33 mouse cellular contexts compared by ENCODE assay signal in genomic region chr8:110821960-110822359, GRCm38 (mm10). TPM values are rescaled to one million over a fixed set of nuclear protein-coding genes. Genes with fewer than 3 reads are reported as not detected.
"Had no signal": no experiment of that assay in that cellular context is flagged by ENCODE, and none has a peak within 500 bp of the region (broad histone marks: within the 10 kb centered on the region; RNA-seq: fewer than 3 reads in every experiment).

No protein-coding gene starts in this region.

- H3K4me3 ChIP-seq: left cerebral cortex, adult 2 months; limb, embryonic 10.5 days; limb, embryonic 12.5 days; limb, embryonic 13.5 days; limb, embryonic 15.5 days; liver, embryonic 12.5 days; liver, embryonic 13.5 days; liver, embryonic 15.5 days; lung, embryonic 15.5 days; megakaryocyte, embryonic 14.5 days; midbrain, embryonic 10.5 days; midbrain, embryonic 12.5 days; midbrain, embryonic 13.5 days; midbrain, embryonic 15.5 days; myocyte had no signal

- H3K4me1 ChIP-seq: limb, embryonic 10.5 days; limb, embryonic 12.5 days; limb, embryonic 13.5 days; limb, embryonic 15.5 days; liver, embryonic 12.5 days; liver, embryonic 13.5 days; liver, embryonic 15.5 days; lung, embryonic 15.5 days; midbrain, embryonic 10.5 days; midbrain, embryonic 12.5 days; midbrain, embryonic 13.5 days; midbrain, embryonic 15.5 days had no signal

- H3K27me3 ChIP-seq: limb, embryonic 12.5 days; limb, embryonic 13.5 days; limb, embryonic 15.5 days; liver, embryonic 12.5 days; liver, embryonic 13.5 days; liver, embryonic 15.5 days; lung, embryonic 15.5 days; megakaryocyte, embryonic 14.5 days; midbrain, embryonic 12.5 days; midbrain, embryonic 13.5 days; midbrain, embryonic 15.5 days had no signal

- H3K27ac ChIP-seq: left cerebral cortex, adult 2 months; limb, embryonic 10.5 days; limb, embryonic 12.5 days; limb, embryonic 13.5 days; limb, embryonic 15.5 days; liver, embryonic 12.5 days; liver, embryonic 13.5 days; liver, embryonic 14.5 days; liver, embryonic 15.5 days; lung, embryonic 15.5 days; macrophage; midbrain, embryonic 10.5 days; midbrain, embryonic 12.5 days; midbrain, embryonic 13.5 days; midbrain, embryonic 15.5 days had no signal

- DNase-seq: left cerebral cortex, postnatal 4 days; liver, embryonic 13.5 days; liver, postnatal 0 days; lung, adult 18-20 months; lung, adult 2 months; lung, embryonic 14.5 days; lung, postnatal 10 days; lung, postnatal 14 days; lung, postnatal 36 days; lung, postnatal 4 days; midbrain, embryonic 14.5 days had no signal

- H3K9ac ChIP-seq: limb, embryonic 12.5 days; limb, embryonic 13.5 days; limb, embryonic 15.5 days; liver, embryonic 12.5 days; liver, embryonic 13.5 days; liver, embryonic 14.5 days; liver, embryonic 15.5 days; liver, postnatal 0 days; lung, embryonic 14.5 days; lung, embryonic 15.5 days; midbrain, embryonic 12.5 days; midbrain, embryonic 13.5 days; midbrain, embryonic 15.5 days had no signal

RNA-seq across cellular contexts. Expression of gene Il34, which starts 16.2 kb away (rescaled TPM):
- total RNA-seq: megakaryocyte progenitor cell, adult 5-6 weeks; megakaryocyte, adult 5-6 weeks; megakaryocyte-erythroid progenitor cell, adult 5-6 weeks; monocyte, adult 5-6 weeks had no signal
- polyA plus RNA-seq: limb, embryonic 11.5 days; liver, embryonic 12.5 days; liver, embryonic 14.5 days; macrophage; neural tube, embryonic 11.5 days had no signal
